Mouse (Mus musculus): ENCODE data around the gene Spata18. TPM values are rescaled to one million over a fixed set of nuclear protein-coding genes. Genes with fewer than 3 reads are reported as not detected.
A peak's percentile ranks its signal among the peaks of the same experiment; 100 is the strongest.

The Spata18 gene
- polyA plus RNA-seq, 1 experiment from 2014 or later, result 0.12 TPM

DNA sequence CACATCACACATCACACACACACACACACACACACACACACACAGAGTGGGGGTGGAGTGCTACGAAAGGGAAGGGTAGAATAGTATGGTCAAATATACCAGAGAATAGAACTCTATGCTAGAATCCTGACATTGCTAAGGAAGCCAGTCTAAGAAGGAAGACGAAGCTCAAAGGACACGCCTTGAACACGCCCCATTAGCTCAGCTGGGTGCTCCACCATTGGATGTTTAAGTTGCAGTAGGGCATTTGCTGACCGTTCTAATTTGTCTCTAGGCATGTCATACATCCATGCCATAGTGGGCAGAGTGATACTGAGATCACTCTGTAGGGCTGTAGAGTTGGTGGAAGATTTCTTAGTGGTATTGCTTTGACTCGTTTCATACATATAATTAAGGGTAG is 32.0 kb downstream of the Spata18 start:
- H3K4me2 ChIP-seq, result no peak overlapping the region
- no peaks in the 10 kb centered on the region for H3K36me3 ChIP-seq (ENCODE audit: control insufficient read depth, insufficient read depth, low read length)
- no peaks in the 10 kb centered on the region for H3K9me3 ChIP-seq (ENCODE audit: control insufficient read depth, low read length)
- H3K4me1 ChIP-seq (ENCODE audit: control insufficient read depth, insufficient read depth, low read length), result no peaks in the 10 kb centered on the region
- H3K27ac ChIP-seq (ENCODE audit: low read depth, low read length), result no peak overlapping the region
- ATAC-seq (ENCODE audit: low FRiP score) (no peak), DNase-seq (ENCODE audit: low spot score, missing footprints) (peak; percentile 47)
- 83% methylated on average over 6 of the region's 6 CpGs for WGBS
- H3K4me3 ChIP-seq (ENCODE audit: low read depth, low read length), result no peak overlapping the region
- H3K9ac ChIP-seq (ENCODE audit: low read length), result no peak overlapping the region
- no peaks in the 10 kb centered on the region for H3K27me3 ChIP-seq (ENCODE audit: control insufficient read depth, insufficient read depth, low read length)

DNA sequence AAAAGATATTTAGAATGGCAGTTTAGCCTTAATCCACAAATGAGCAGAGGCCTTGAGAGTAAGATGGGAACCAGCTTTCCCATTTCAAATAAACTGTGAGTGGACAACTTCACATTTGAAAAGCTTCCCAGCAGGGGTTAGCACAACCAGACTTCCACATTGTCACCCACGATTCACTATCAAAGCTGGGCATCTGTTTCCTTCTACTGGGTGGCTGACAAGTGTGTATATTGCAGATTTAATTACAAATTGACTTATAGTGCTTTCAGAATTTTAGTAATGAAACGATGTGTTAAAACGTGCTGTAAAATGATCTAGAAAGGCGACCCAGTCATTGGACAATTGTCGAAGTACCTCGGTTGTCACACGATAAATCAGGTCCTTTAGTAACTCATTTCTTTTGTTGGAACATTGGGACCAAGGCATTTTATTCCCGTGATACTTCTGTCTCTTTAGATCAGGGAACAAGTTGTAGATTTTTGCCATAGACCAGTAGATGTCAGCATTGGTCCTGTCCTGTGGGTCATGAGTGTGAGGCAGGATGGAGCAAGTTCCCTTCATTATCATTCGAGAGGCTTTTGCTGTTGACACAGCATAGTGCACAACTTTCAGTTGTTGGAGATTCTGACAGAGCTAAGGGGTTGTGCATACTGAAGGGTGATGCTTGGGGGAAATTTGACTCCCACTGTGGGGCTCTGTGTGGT is 32.7 kb downstream of the Spata18 start:
- no peak overlapping the region for H3K27ac ChIP-seq (ENCODE audit: low read depth, low read length)
- no peaks in the 10 kb centered on the region for H3K27me3 ChIP-seq (ENCODE audit: control insufficient read depth, insufficient read depth, low read length)
- H3K9me3 ChIP-seq (ENCODE audit: control insufficient read depth, low read length), result no peaks in the 10 kb centered on the region
- no peaks in the 10 kb centered on the region for H3K4me1 ChIP-seq (ENCODE audit: control insufficient read depth, insufficient read depth, low read length)
- ATAC-seq (ENCODE audit: low FRiP score), result no peak
- peak; percentile 67 for DNase-seq (ENCODE audit: low spot score, missing footprints)
- no peaks in the 10 kb centered on the region for H3K36me3 ChIP-seq (ENCODE audit: control insufficient read depth, insufficient read depth, low read length)
- H3K4me2 ChIP-seq, result no peak overlapping the region
- H3K4me3 ChIP-seq (ENCODE audit: low read depth, low read length), result no peak overlapping the region
- 63% methylated on average over 9 of the region's 9 CpGs for WGBS
- no peak overlapping the region for H3K9ac ChIP-seq (ENCODE audit: low read length)

DNA sequence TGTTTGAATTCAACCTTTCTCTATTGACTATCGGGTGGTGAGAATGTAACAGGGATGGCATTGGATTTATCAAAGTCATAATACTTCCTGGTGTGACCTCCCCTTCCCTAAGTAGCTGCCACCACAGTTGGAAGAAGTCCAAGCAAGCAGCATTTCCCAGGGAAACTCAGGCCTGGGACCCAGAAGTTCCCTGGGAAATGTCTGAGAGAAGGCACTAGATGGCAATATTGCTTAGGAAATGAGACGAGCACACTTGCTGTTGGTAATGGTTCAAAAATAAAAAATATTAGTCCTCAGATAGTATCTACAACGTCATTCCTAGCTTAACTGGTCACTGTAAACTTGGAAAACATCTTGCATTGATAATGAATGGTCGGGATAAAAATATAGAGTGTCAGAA is 35.0 kb downstream of the Spata18 start:
- peak; percentile 86 for DNase-seq (ENCODE audit: low spot score, missing footprints)
- Histone ChIP-seq H3K27me3 (ENCODE audit: control insufficient read depth, insufficient read depth, low read length) (no peaks in the 10 kb centered on the region), H3K4me2 (no peak overlapping the region), H3K27ac (ENCODE audit: low read depth, low read length) (no peak overlapping the region), H3K4me1 (ENCODE audit: control insufficient read depth, insufficient read depth, low read length) (no peaks in the 10 kb centered on the region), H3K9ac (ENCODE audit: low read length) (no peak overlapping the region), H3K36me3 (ENCODE audit: control insufficient read depth, insufficient read depth, low read length) (no peaks in the 10 kb centered on the region), H3K4me3 (ENCODE audit: low read depth, low read length) (no peak overlapping the region), H3K9me3 (ENCODE audit: control insufficient read depth, low read length) (no peaks in the 10 kb centered on the region)
- no peak for ATAC-seq (ENCODE audit: low FRiP score)
- WGBS, result 39% methylated on average over 4 of the region's 4 CpGs

DNA sequence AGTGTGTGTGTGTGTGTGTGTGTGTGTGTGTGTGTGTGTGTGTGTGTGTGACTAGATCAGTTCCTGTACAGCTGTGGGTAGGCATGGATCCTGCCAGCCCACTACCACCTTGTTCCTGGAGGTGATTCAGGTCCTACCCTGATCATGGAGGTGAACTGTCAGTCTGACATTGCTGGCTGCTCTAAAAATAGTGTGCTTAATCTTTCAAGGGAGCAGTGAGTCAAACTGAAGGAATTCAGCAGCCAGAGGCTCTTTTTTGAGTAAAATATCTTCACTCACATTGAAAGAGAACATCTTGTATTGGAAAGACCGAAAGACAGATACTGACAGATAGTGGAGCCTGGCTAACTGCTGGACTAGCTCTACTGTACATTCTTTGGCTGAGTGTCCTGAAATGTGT is 37.4 kb downstream of the Spata18 start:
- WGBS, result 87% methylated on average over 1 of the region's 1 CpGs
- no peak overlapping the region for H3K27ac ChIP-seq (ENCODE audit: low read depth, low read length)
- no peaks in the 10 kb centered on the region for H3K9me3 ChIP-seq (ENCODE audit: control insufficient read depth, low read length)
- no peak overlapping the region for H3K4me2 ChIP-seq
- no peaks in the 10 kb centered on the region for H3K4me1 ChIP-seq (ENCODE audit: control insufficient read depth, insufficient read depth, low read length)
- no peak overlapping the region for H3K4me3 ChIP-seq (ENCODE audit: low read depth, low read length)
- peak; percentile 31 for DNase-seq (ENCODE audit: low spot score, missing footprints)
- H3K9ac ChIP-seq (ENCODE audit: low read length), result no peak overlapping the region
- H3K27me3 ChIP-seq (ENCODE audit: control insufficient read depth, insufficient read depth, low read length), result no peaks in the 10 kb centered on the region
- H3K36me3 ChIP-seq (ENCODE audit: control insufficient read depth, insufficient read depth, low read length), result no peaks in the 10 kb centered on the region
- no peak for ATAC-seq (ENCODE audit: low FRiP score)

DNA sequence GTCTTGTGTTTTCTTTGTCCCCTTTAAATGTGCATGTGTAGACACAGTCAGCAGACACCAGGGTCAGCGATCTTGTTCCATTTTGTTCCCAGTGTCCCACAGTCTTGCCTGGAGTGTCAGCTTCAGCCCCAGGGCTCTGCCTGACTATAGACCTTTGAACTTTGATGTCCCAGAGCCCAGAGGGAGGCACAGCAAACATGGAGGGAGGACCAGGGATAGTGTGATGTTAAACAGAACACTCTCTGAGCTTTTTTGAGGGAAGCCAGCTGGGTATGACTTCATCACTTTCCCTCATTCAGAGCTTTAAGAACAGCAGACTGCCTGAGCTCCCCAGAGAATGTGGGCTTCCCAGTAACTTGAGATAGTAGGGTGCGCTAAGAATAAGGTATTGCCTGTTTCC is 39.0 kb downstream of the Spata18 start:
- H3K4me2 ChIP-seq, result no peak overlapping the region
- H3K9me3 ChIP-seq (ENCODE audit: control insufficient read depth, low read length), result no peaks in the 10 kb centered on the region
- no peaks in the 10 kb centered on the region for H3K27me3 ChIP-seq (ENCODE audit: control insufficient read depth, insufficient read depth, low read length)
- no peaks in the 10 kb centered on the region for H3K4me1 ChIP-seq (ENCODE audit: control insufficient read depth, insufficient read depth, low read length)
- ATAC-seq (ENCODE audit: low FRiP score) (no peak), DNase-seq (ENCODE audit: low spot score, missing footprints) (no peak)
- no peak overlapping the region for H3K27ac ChIP-seq (ENCODE audit: low read depth, low read length)
- WGBS, result 62% methylated on average over 2 of the region's 2 CpGs
- H3K4me3 ChIP-seq (ENCODE audit: low read depth, low read length), result no peak overlapping the region
- H3K36me3 ChIP-seq (ENCODE audit: control insufficient read depth, insufficient read depth, low read length), result no peaks in the 10 kb centered on the region
- no peak overlapping the region for H3K9ac ChIP-seq (ENCODE audit: low read length)

DNA sequence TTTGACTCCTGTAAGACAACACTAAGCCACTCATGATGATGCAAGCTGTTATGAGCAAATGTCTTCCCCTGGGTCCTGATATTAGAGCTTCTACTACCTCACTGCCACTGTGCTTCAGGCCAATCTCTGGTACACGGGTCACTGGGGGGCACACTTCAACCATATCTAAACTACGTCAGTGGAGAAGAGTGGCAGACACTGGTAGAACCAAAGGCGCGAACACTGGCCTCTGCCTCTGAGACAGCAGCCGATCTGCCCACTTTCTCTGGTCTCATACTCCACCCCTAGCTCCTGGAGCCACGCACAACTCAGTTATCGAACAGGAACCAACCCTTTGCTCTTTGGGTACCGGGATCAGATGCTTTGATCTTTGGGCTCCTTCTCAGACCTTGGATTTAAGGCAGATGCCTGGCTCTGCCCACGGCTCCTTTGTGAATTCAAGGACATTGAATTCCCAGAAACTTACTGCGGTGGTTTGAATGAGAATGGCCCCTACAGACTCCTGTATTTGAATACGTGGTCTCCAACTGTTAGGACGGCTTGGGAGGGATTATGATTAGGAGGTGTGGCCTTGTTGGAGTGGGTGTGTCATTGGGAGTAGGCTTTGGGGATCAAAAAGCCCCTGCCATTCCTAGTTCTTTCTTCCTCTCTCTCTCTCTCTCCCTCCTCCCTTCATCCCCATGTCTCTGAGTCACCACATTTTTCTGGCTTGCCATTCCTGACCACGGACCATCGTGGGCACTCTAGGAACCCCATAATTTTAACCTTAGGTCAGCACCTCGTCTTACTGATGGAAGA is 40.7 kb downstream of the Spata18 start:
- Histone ChIP-seq H3K27ac (ENCODE audit: low read depth, low read length) (no peak overlapping the region), H3K36me3 (ENCODE audit: control insufficient read depth, insufficient read depth, low read length) (no peaks in the 10 kb centered on the region), H3K9me3 (ENCODE audit: control insufficient read depth, low read length) (no peaks in the 10 kb centered on the region), H3K4me2 (no peak overlapping the region), H3K4me1 (ENCODE audit: control insufficient read depth, insufficient read depth, low read length) (no peaks in the 10 kb centered on the region), H3K9ac (ENCODE audit: low read length) (no peak overlapping the region), H3K27me3 (ENCODE audit: control insufficient read depth, insufficient read depth, low read length) (no peaks in the 10 kb centered on the region), H3K4me3 (ENCODE audit: low read depth, low read length) (no peak overlapping the region)
- WGBS, result 26% methylated on average over 15 of the region's 15 CpGs
- DNase-seq (ENCODE audit: low spot score, missing footprints) (peak; percentile 83), ATAC-seq (ENCODE audit: low FRiP score) (no peak)

DNA sequence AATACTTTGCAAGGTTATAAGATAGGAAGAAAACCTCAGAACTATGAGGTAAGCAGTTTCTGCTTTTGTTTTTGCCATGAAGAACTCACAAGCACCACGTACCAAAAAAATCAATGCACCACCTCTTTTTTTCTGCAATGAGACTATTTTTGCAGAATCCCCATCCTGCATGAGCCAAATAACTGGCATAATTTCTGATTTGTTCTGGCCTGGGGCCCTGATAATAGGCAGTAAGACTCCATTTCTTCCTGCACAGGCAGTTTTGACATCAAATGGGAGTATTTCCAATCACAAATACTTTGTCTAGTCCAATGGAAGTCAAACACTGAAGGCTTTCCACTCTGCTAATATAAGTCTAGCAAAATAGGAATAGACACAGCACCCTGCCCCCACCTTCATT is 42.6 kb downstream of the Spata18 start:
- DNase-seq (ENCODE audit: low spot score, missing footprints) (peak; percentile 31), ATAC-seq (ENCODE audit: low FRiP score) (no peak)
- H3K9ac ChIP-seq (ENCODE audit: low read length), result no peak overlapping the region
- no peak overlapping the region for H3K4me3 ChIP-seq (ENCODE audit: low read depth, low read length)
- no peak overlapping the region for H3K27ac ChIP-seq (ENCODE audit: low read depth, low read length)
- no peaks in the 10 kb centered on the region for H3K27me3 ChIP-seq (ENCODE audit: control insufficient read depth, insufficient read depth, low read length)
- H3K36me3 ChIP-seq (ENCODE audit: control insufficient read depth, insufficient read depth, low read length), result no peaks in the 10 kb centered on the region
- no peaks in the 10 kb centered on the region for H3K9me3 ChIP-seq (ENCODE audit: control insufficient read depth, low read length)
- 82% methylated on average over 1 of the region's 1 CpGs for WGBS
- no peaks in the 10 kb centered on the region for H3K4me1 ChIP-seq (ENCODE audit: control insufficient read depth, insufficient read depth, low read length)
- H3K4me2 ChIP-seq, result no peak overlapping the region

DNA sequence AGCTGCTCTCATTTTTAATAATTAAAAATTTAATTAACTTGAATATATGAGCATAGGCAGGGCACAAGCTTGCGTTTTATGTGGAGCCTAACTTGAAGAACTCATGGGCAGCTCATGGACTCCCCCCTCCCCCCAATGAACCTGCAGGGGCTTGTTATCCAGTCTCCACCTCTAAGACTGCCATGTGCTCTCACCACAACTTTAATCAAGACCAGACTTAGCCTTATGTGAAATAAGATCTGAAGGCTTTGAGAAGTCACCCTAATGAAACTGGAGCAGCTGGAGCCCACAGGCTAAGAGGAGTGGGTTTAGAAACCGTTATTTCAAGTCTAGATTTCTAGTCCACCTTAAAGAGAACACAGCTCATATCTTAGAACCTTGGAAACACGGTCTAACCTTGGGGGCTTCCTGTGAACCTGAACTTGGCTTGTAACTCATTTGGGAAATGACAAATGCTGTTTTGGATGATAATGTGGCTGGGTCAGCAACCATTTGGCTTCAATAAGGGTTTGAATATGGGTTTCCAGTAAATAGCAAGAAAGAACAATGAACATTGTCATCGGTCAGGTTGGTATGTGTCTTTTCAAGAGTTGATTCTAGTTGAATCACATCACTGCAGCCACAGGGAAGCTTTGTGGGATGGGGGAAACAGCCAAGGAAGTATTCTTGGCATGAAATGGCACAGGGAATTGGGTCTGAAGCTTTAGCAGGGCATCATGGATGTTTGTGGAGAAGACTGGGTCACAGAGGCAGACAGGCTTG is 43.3 kb downstream of the Spata18 start:
- DNase-seq (ENCODE audit: low spot score, missing footprints) (peak; percentile 62), ATAC-seq (ENCODE audit: low FRiP score) (no peak)
- Histone ChIP-seq H3K36me3 (ENCODE audit: control insufficient read depth, insufficient read depth, low read length) (no peaks in the 10 kb centered on the region), H3K4me2 (no peak overlapping the region), H3K9me3 (ENCODE audit: control insufficient read depth, low read length) (no peaks in the 10 kb centered on the region), H3K9ac (ENCODE audit: low read length) (no peak overlapping the region), H3K4me3 (ENCODE audit: low read depth, low read length) (no peak overlapping the region), H3K27ac (ENCODE audit: low read depth, low read length) (no peak overlapping the region), H3K4me1 (ENCODE audit: control insufficient read depth, insufficient read depth, low read length) (no peaks in the 10 kb centered on the region), H3K27me3 (ENCODE audit: control insufficient read depth, insufficient read depth, low read length) (no peaks in the 10 kb centered on the region)
- WGBS, result 77% methylated on average over 4 of the region's 4 CpGs

DNA sequence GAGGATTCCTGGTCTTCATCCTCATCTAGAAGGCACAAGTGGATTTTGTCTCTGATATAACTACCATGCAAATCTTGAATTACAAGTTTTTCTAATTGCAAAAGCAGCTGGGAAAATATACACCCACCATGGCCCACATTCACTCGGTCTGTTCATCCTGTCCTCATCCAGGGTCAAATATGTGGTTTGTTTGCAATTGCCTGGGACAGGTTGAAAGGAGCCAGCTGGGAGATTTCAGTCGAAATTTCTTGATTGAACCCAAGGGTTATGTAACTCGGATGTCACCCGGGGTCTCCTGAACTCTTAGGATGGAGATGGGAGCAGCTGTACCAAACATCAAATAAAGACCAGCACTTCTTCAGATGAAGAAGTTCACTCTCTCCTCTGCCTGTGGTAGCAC is 46.5 kb downstream of the Spata18 start:
- H3K9me3 ChIP-seq (ENCODE audit: control insufficient read depth, low read length), result no peaks in the 10 kb centered on the region
- DNase-seq (ENCODE audit: low spot score, missing footprints) (no peak), ATAC-seq (ENCODE audit: low FRiP score) (no peak)
- no peak overlapping the region for H3K4me2 ChIP-seq
- H3K4me3 ChIP-seq (ENCODE audit: low read depth, low read length), result no peak overlapping the region
- 78% methylated on average over 4 of the region's 4 CpGs for WGBS
- H3K27ac ChIP-seq (ENCODE audit: low read depth, low read length), result no peak overlapping the region
- H3K36me3 ChIP-seq (ENCODE audit: control insufficient read depth, insufficient read depth, low read length), result no peaks in the 10 kb centered on the region
- no peak overlapping the region for H3K9ac ChIP-seq (ENCODE audit: low read length)
- H3K4me1 ChIP-seq (ENCODE audit: control insufficient read depth, insufficient read depth, low read length), result no peaks in the 10 kb centered on the region
- no peaks in the 10 kb centered on the region for H3K27me3 ChIP-seq (ENCODE audit: control insufficient read depth, insufficient read depth, low read length)

Data from midbrain, embryonic 11.5 days (tissue).